Mouse (Mus musculus): ENCODE measurements around the gene Olfr460. TPM values are rescaled to one million over a fixed set of nuclear protein-coding genes. Genes with fewer than 3 reads are reported as not detected.

The Olfr460 gene
- polyA plus RNA-seq (2014; fragmentation: Nextera tagmentation; extraction: Ambion mirVana), result not detected in 2 replicates

GRCm38 (mm10) chr6:40569187-40569586, at the start of gene Olfr460:
Olfr460 (plus strand) TSS chr6:40569487.
- no peak for DNase-seq (ENCODE audit: low spot score, missing footprints)
- 93% methylated on average over 3 of the region's 3 CpGs for WGBS
- H3K36me3 ChIP-seq (ENCODE audit: control insufficient read depth, insufficient read depth, low read length), result no peaks in the 10 kb centered on the region
- no peak within 1 kb of the TSS for H3K9ac ChIP-seq (ENCODE audit: low read length)
- no peaks in the 10 kb centered on the region for H3K27me3 ChIP-seq (ENCODE audit: control insufficient read depth, insufficient read depth, low read length)
- H3K4me1 ChIP-seq (ENCODE audit: control insufficient read depth, insufficient read depth, low read length), result no peaks in the 10 kb centered on the region
- H3K4me2 ChIP-seq, result no peak within 1 kb of the TSS
- no peak within 1 kb of the TSS for H3K27ac ChIP-seq (ENCODE audit: low read depth, low read length)
- no peak for ATAC-seq (ENCODE audit: low FRiP score)
- H3K9me3 ChIP-seq (ENCODE audit: control insufficient read depth, low read length), result no peaks in the 10 kb centered on the region
- no peak within 1 kb of the TSS for H3K4me3 ChIP-seq (ENCODE audit: low read depth, low read length)

- no peak for DNase-seq (ENCODE audit: low spot score, missing footprints)
- Histone ChIP-seq H3K36me3 (ENCODE audit: control insufficient read depth, insufficient read depth, low read length) (no peaks in the 10 kb centered on the region), H3K4me2 (no peak overlapping the region), H3K27me3 (ENCODE audit: control insufficient read depth, insufficient read depth, low read length) (no peaks in the 10 kb centered on the region), H3K9me3 (ENCODE audit: control insufficient read depth, low read length) (no peaks in the 10 kb centered on the region), H3K27ac (ENCODE audit: low read depth, low read length) (no peak overlapping the region), H3K4me3 (ENCODE audit: low read depth, low read length) (no peak overlapping the region), H3K9ac (ENCODE audit: low read length) (no peak overlapping the region), H3K4me1 (ENCODE audit: control insufficient read depth, insufficient read depth, low read length) (no peaks in the 10 kb centered on the region)
- ATAC-seq (ENCODE audit: low FRiP score), result no peak
- WGBS, result 85% methylated on average over 10 of the region's 10 CpGs
Observed at GRCm38 (mm10) chr6:40544690-40545089, 24.6 kb upstream of the Olfr460 start.

GRCm38 (mm10) chr6:40554950-40555349, 14.3 kb upstream of the Olfr460 start, which contains the start of gene Olfr461:
Olfr461 (minus strand) TSS chr6:40555050.
- no peaks in the 10 kb centered on the region for H3K9me3 ChIP-seq (ENCODE audit: control insufficient read depth, low read length)
- no peaks in the 10 kb centered on the region for H3K4me1 ChIP-seq (ENCODE audit: control insufficient read depth, insufficient read depth, low read length)
- WGBS, result 76% methylated on average over 2 of the region's 2 CpGs
- ATAC-seq (ENCODE audit: low FRiP score) (no peak), DNase-seq (ENCODE audit: low spot score, missing footprints) (no peak)
- no peaks in the 10 kb centered on the region for H3K27me3 ChIP-seq (ENCODE audit: control insufficient read depth, insufficient read depth, low read length)
- H3K9ac ChIP-seq (ENCODE audit: low read length), result no peak within 1 kb of the TSS
- no peaks in the 10 kb centered on the region for H3K36me3 ChIP-seq (ENCODE audit: control insufficient read depth, insufficient read depth, low read length)
- no peak within 1 kb of the TSS for H3K4me3 ChIP-seq (ENCODE audit: low read depth, low read length)
- H3K4me2 ChIP-seq, result no peak within 1 kb of the TSS
- no peak within 1 kb of the TSS for H3K27ac ChIP-seq (ENCODE audit: low read depth, low read length)

- no peak overlapping the region for H3K4me3 ChIP-seq (ENCODE audit: low read depth, low read length)
- no peak for ATAC-seq (ENCODE audit: low FRiP score)
- H3K36me3 ChIP-seq (ENCODE audit: control insufficient read depth, insufficient read depth, low read length), result no peaks in the 10 kb centered on the region
- no peak overlapping the region for H3K4me2 ChIP-seq
- H3K9me3 ChIP-seq (ENCODE audit: control insufficient read depth, low read length), result no peaks in the 10 kb centered on the region
- H3K27ac ChIP-seq (ENCODE audit: low read depth, low read length), result no peak overlapping the region
- H3K9ac ChIP-seq (ENCODE audit: low read length), result no peak overlapping the region
- H3K27me3 ChIP-seq (ENCODE audit: control insufficient read depth, insufficient read depth, low read length), result no peaks in the 10 kb centered on the region
- no peak for DNase-seq (ENCODE audit: low spot score, missing footprints)
- H3K4me1 ChIP-seq (ENCODE audit: control insufficient read depth, insufficient read depth, low read length), result no peaks in the 10 kb centered on the region
- WGBS, result 70% methylated on average over 3 of the region's 3 CpGs
Observed at GRCm38 (mm10) chr6:40573618-40574017, 4.3 kb downstream of the Olfr460 start.

GRCm38 (mm10) chr6:40576305-40576704, 7.0 kb downstream of the Olfr460 start:
- Histone ChIP-seq H3K4me2 (no peak overlapping the region), H3K9ac (ENCODE audit: low read length) (no peak overlapping the region), H3K4me3 (ENCODE audit: low read depth, low read length) (no peak overlapping the region), H3K4me1 (ENCODE audit: control insufficient read depth, insufficient read depth, low read length) (no peaks in the 10 kb centered on the region), H3K27me3 (ENCODE audit: control insufficient read depth, insufficient read depth, low read length) (no peaks in the 10 kb centered on the region), H3K27ac (ENCODE audit: low read depth, low read length) (no peak overlapping the region), H3K36me3 (ENCODE audit: control insufficient read depth, insufficient read depth, low read length) (no peaks in the 10 kb centered on the region), H3K9me3 (ENCODE audit: control insufficient read depth, low read length) (no peaks in the 10 kb centered on the region)
- DNase-seq (ENCODE audit: low spot score, missing footprints) (no peak), ATAC-seq (ENCODE audit: low FRiP score) (no peak)
- 83% methylated on average over 1 of the region's 1 CpGs for WGBS

- 90% methylated on average over 6 of the region's 6 CpGs for whole genome bisulfite sequencing
- DNase-seq (ENCODE audit: low spot score, missing footprints), result no peak
- no peaks in the 10 kb centered on the region for H3K4me1 ChIP-seq (ENCODE audit: control insufficient read depth, insufficient read depth, low read length)
- no peaks in the 10 kb centered on the region for H3K27me3 ChIP-seq (ENCODE audit: control insufficient read depth, insufficient read depth, low read length)
- no peak for ATAC-seq (ENCODE audit: low FRiP score)
- H3K9ac ChIP-seq (ENCODE audit: low read length), result no peak overlapping the region
- H3K9me3 ChIP-seq (ENCODE audit: control insufficient read depth, low read length), result no peaks in the 10 kb centered on the region
- H3K36me3 ChIP-seq (ENCODE audit: control insufficient read depth, insufficient read depth, low read length), result no peaks in the 10 kb centered on the region
- no peak overlapping the region for H3K4me3 ChIP-seq (ENCODE audit: low read depth, low read length)
- H3K27ac ChIP-seq (ENCODE audit: low read depth, low read length), result no peak overlapping the region
- H3K4me2 ChIP-seq, result no peak overlapping the region
Observed at GRCm38 (mm10) chr6:40584336-40584735, 15.0 kb downstream of the Olfr460 start.

GRCm38 (mm10) chr6:40585645-40586044, 16.4 kb downstream of the Olfr460 start, which contains the start of gene Clec5a:
Clec5a (minus strand) TSS chr6:40585821.
- Histone ChIP-seq H3K4me1 (ENCODE audit: control insufficient read depth, insufficient read depth, low read length) (no peaks in the 10 kb centered on the region), H3K4me2 (no peak within 1 kb of the TSS), H3K9ac (ENCODE audit: low read length) (no peak within 1 kb of the TSS), H3K27ac (ENCODE audit: low read depth, low read length) (no peak within 1 kb of the TSS), H3K27me3 (ENCODE audit: control insufficient read depth, insufficient read depth, low read length) (no peaks in the 10 kb centered on the region), H3K36me3 (ENCODE audit: control insufficient read depth, insufficient read depth, low read length) (no peaks in the 10 kb centered on the region), H3K9me3 (ENCODE audit: control insufficient read depth, low read length) (no peaks in the 10 kb centered on the region), H3K4me3 (ENCODE audit: low read depth, low read length) (no peak within 1 kb of the TSS)
- WGBS, result 81% methylated on average over 5 of the region's 5 CpGs
- ATAC-seq (ENCODE audit: low FRiP score) (no peak), DNase-seq (ENCODE audit: low spot score, missing footprints) (no peak)

- Histone ChIP-seq H3K9me3 (ENCODE audit: control insufficient read depth, low read length) (no peaks in the 10 kb centered on the region), H3K27me3 (ENCODE audit: control insufficient read depth, insufficient read depth, low read length) (no peaks in the 10 kb centered on the region), H3K4me1 (ENCODE audit: control insufficient read depth, insufficient read depth, low read length) (no peaks in the 10 kb centered on the region), H3K27ac (ENCODE audit: low read depth, low read length) (no peak overlapping the region), H3K4me3 (ENCODE audit: low read depth, low read length) (no peak overlapping the region), H3K36me3 (ENCODE audit: control insufficient read depth, insufficient read depth, low read length) (no peaks in the 10 kb centered on the region), H3K4me2 (no peak overlapping the region), H3K9ac (ENCODE audit: low read length) (no peak overlapping the region)
- DNase-seq (ENCODE audit: low spot score, missing footprints), result no peak
- no peak for ATAC-seq (ENCODE audit: low FRiP score)
- WGBS, result 94% methylated on average over 2 of the region's 2 CpGs
Observed at GRCm38 (mm10) chr6:40588346-40588745, 19.1 kb downstream of the Olfr460 start.

- Histone ChIP-seq H3K4me2 (no peak overlapping the region), H3K9ac (ENCODE audit: low read length) (no peak overlapping the region), H3K4me1 (ENCODE audit: control insufficient read depth, insufficient read depth, low read length) (no peaks in the 10 kb centered on the region), H3K36me3 (ENCODE audit: control insufficient read depth, insufficient read depth, low read length) (no peaks in the 10 kb centered on the region), H3K4me3 (ENCODE audit: low read depth, low read length) (no peak overlapping the region), H3K27me3 (ENCODE audit: control insufficient read depth, insufficient read depth, low read length) (no peaks in the 10 kb centered on the region), H3K9me3 (ENCODE audit: control insufficient read depth, low read length) (no peaks in the 10 kb centered on the region), H3K27ac (ENCODE audit: low read depth, low read length) (no peak overlapping the region)
- no peak for DNase-seq (ENCODE audit: low spot score, missing footprints)
- ATAC-seq (ENCODE audit: low FRiP score), result no peak
- 75% methylated on average over 3 of the region's 3 CpGs for WGBS
Observed at GRCm38 (mm10) chr6:40594804-40595550, 25.7 kb downstream of the Olfr460 start.

All from midbrain, embryonic 11.5 days (tissue).